Mouse (Mus musculus): ENCODE measurements around the gene Tcap. TPM values are rescaled to one million over a fixed set of nuclear protein-coding genes. Genes with fewer than 3 reads are reported as not detected.

The Tcap gene
- polyA plus RNA-seq (2014; fragmentation: Nextera tagmentation; extraction: Ambion mirVana): 0.29 and 0.39 TPM in 2 replicates

- no peak within 1 kb of the TSS for H3K27ac ChIP-seq (ENCODE audit: low read depth, low read length)
- no peak within 1 kb of the TSS for H3K4me2 ChIP-seq (ENCODE audit: low read depth, low read length)
- no peak within 1 kb of the TSS for H3K9ac ChIP-seq (replicated peaks; ENCODE audit: low read depth, low read length)
- no peaks in the 10 kb centered on the region for H3K4me1 ChIP-seq (ENCODE audit: control insufficient read depth, insufficient read depth, low read length)
- H3K36me3 ChIP-seq (ENCODE audit: control insufficient read depth, insufficient read depth, low read length): peaks cover 19% of the 10 kb centered on the region
- no peak for ATAC-seq (ENCODE audit: low read depth)
- no peaks in the 10 kb centered on the region for H3K9me3 ChIP-seq (ENCODE audit: control insufficient read depth, low read length)
- 69% methylated on average over 14 of the region's 14 CpGs for WGBS
- H3K4me3 ChIP-seq (ENCODE audit: low read depth, low read length): no peak within 1 kb of the TSS
- H3K27me3 ChIP-seq (ENCODE audit: control insufficient read depth, insufficient read depth, low read length): peaks cover 12% of the 10 kb centered on the region; the same call in 1 of the 2 replicates
These were observed at the start of gene Tcap for GRCm38 (mm10) chr11:98383261-98384030. TSS of gene Tcap (plus strand) at chr11:98383811.

DNA sequence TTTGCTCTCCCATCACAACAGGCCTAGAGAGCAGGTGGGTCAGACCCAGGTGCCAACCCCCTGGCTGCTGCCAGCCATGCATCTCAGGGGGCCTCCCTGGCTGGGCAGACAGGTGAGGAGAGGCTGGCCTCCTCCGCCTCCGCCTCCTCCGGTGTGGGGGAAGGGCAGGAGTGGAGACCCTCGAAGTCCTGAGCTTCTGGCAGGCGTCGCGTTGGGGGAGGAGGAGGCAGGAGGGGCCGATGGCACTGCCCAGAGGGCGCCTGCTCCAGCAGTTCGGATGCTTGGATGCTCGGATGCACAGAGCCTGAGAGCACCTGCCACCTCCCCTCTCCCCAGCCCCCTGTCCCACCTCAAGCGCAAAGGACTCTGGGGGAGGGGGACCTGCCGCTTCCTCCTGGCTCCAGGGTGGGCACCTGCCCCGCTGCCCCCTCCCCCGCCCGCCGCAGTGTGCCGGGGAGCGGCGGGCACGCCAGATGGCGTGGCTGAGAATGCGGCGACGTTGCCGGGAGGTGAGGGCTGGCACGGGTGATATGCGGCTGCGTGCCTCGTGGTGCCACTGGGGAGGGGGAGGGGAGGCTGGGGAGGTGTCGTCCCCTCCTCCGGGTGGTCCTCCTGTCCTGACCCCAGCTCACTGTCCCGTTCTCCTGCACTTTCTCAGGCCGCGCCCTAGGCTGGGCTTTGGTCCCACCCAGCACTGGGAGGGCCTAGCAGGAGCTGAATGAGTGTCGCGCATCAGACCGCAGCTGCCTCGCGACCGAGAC, 49.5 kb upstream of the Tcap start:
- H3K9ac ChIP-seq (replicated peaks; ENCODE audit: low read depth, low read length): peak overlapping the region; percentile 41; the same call in 1 of the 2 replicates
- H3K4me3 ChIP-seq (ENCODE audit: low read depth, low read length): peak overlapping the region; percentile 16
- H3K4me1 ChIP-seq (ENCODE audit: control insufficient read depth, insufficient read depth, low read length): peaks cover 21% of the 10 kb centered on the region
- ATAC-seq (ENCODE audit: low read depth): peak; percentile 13; the same call in 1 of the 2 replicates
- no peaks in the 10 kb centered on the region for H3K36me3 ChIP-seq (ENCODE audit: control insufficient read depth, insufficient read depth, low read length)
- WGBS: 3% methylated on average over 26 of the region's 41 CpGs
- peak overlapping the region; percentile 58 for H3K27ac ChIP-seq (ENCODE audit: low read depth, low read length)
- H3K27me3 ChIP-seq (ENCODE audit: control insufficient read depth, insufficient read depth, low read length): peaks cover 59% of the 10 kb centered on the region
- peak overlapping the region; percentile 48 for H3K4me2 ChIP-seq (ENCODE audit: low read depth, low read length)
- H3K9me3 ChIP-seq (ENCODE audit: control insufficient read depth, low read length): no peaks in the 10 kb centered on the region

GRCm38 (mm10) chr11:98335250-98335649, 48.4 kb upstream of the Tcap start:
- H3K4me2 ChIP-seq (ENCODE audit: low read depth, low read length): no peak overlapping the region

DNA sequence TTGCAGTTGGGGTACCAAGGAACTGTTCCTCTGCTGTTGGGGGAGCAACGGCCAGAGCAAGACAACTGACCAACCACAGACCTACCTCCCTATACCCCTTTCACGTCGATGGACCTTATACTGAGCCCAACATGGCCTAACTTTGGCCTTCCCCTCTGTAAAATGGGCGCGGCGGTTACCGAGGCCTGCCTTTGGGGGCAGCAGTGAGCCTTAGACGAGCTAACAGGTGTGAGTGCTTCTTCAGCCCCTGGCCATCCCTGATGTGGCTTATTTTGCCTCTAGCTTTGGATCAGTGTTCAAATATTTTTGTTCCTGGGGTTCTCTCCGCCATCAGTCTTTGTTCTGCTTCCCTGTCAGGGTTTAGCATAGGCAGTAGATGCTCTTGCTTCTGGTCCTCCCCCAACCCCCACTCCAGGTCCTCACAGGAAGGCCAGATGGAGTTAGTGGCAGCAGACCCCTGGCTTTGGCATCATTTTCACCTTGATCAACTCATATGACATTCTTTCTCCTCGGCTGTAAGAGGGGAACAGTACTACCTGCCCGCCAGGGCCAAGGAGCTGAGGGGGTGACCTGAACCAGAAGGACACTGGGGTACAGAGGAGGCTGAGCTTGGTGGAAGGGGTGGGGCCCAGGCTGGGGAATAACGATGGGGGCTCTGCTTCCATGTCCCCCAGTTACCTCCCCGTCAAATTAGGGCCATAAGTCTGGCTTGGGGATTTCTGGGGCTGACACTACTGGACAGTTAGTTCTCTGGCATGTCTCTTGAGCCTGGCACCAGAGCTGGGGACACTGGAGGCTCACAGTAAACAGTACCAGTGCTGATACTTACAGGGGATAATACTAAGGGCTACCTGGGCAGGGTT, 47.1 kb upstream of the Tcap start:
- Histone ChIP-seq H3K4me1 (ENCODE audit: control insufficient read depth, insufficient read depth, low read length) (peaks cover 30% of the 10 kb centered on the region), H3K27me3 (ENCODE audit: control insufficient read depth, insufficient read depth, low read length) (peaks cover 59% of the 10 kb centered on the region)

More at GRCm38 (mm10) chr11:98335250-98335649, 48.4 kb upstream of the Tcap start:
- H3K27ac ChIP-seq (ENCODE audit: low read depth, low read length): no peak overlapping the region
- H3K36me3 ChIP-seq (ENCODE audit: control insufficient read depth, insufficient read depth, low read length): no peaks in the 10 kb centered on the region
- peaks cover 30% of the 10 kb centered on the region for H3K4me1 ChIP-seq (ENCODE audit: control insufficient read depth, insufficient read depth, low read length)
- no peaks in the 10 kb centered on the region for H3K9me3 ChIP-seq (ENCODE audit: control insufficient read depth, low read length)
- 8% methylated on average over 9 of the region's 9 CpGs for WGBS
- H3K4me3 ChIP-seq (ENCODE audit: low read depth, low read length): no peak overlapping the region
- peaks cover 61% of the 10 kb centered on the region for H3K27me3 ChIP-seq (ENCODE audit: control insufficient read depth, insufficient read depth, low read length)
- H3K9ac ChIP-seq (replicated peaks; ENCODE audit: low read depth, low read length): no peak overlapping the region
- no peak for ATAC-seq (ENCODE audit: low read depth)

GRCm38 (mm10) chr11:98338507-98338961, 45.1 kb upstream of the Tcap start:
- H3K4me3 ChIP-seq (ENCODE audit: low read depth, low read length): peak overlapping the region; percentile 46
- no peaks in the 10 kb centered on the region for H3K36me3 ChIP-seq (ENCODE audit: control insufficient read depth, insufficient read depth, low read length)
- peak overlapping the region; percentile 70 for H3K9ac ChIP-seq (replicated peaks; ENCODE audit: low read depth, low read length)
- peak; percentile 41; the same call in 1 of the 2 replicates for ATAC-seq (ENCODE audit: low read depth)
- peak overlapping the region; percentile 95 for H3K27ac ChIP-seq (ENCODE audit: low read depth, low read length)
- under 1% methylated on average over 48 of the region's 57 CpGs for WGBS
- H3K4me2 ChIP-seq (ENCODE audit: low read depth, low read length): peak overlapping the region; percentile 91
- H3K27me3 ChIP-seq (ENCODE audit: control insufficient read depth, insufficient read depth, low read length): peaks cover 49% of the 10 kb centered on the region
- H3K9me3 ChIP-seq (ENCODE audit: control insufficient read depth, low read length): no peaks in the 10 kb centered on the region
- H3K4me1 ChIP-seq (ENCODE audit: control insufficient read depth, insufficient read depth, low read length): peaks cover 35% of the 10 kb centered on the region

More for the DNA sequence above, 47.1 kb upstream of the Tcap start:
- Histone ChIP-seq H3K36me3 (ENCODE audit: control insufficient read depth, insufficient read depth, low read length) (no peaks in the 10 kb centered on the region), H3K4me3 (ENCODE audit: low read depth, low read length) (no peak overlapping the region), H3K27ac (ENCODE audit: low read depth, low read length) (no peak overlapping the region), H3K9me3 (ENCODE audit: control insufficient read depth, low read length) (no peaks in the 10 kb centered on the region), H3K9ac (replicated peaks; ENCODE audit: low read depth, low read length) (no peak overlapping the region), H3K4me2 (ENCODE audit: low read depth, low read length) (no peak overlapping the region)
- 18% methylated on average over 13 of the region's 13 CpGs for WGBS
- ATAC-seq (ENCODE audit: low read depth): no peak

DNA sequence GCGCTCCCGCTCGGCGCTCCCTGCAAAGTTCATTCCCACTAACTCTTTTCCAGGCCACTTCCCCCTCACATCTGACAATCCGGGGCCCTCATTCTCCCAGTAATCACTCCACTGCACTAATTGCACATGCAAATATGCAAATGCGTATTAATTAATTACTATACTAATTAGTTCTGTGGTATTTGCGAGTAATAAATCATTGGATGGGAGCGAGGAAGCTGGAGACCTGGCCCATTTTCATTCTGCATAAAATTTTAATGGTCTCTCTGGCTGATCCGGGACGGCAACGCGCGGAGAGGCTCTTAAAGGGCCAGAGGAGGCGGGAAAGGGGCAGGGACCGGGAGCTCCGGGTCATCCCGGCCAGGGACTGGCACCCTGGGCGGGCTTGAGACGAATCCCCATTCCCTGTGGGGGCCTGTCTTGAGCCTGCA, 44.5 kb upstream of the Tcap start:
- Histone ChIP-seq H3K27me3 (ENCODE audit: control insufficient read depth, insufficient read depth, low read length) (peaks cover 45% of the 10 kb centered on the region), H3K9ac (replicated peaks; ENCODE audit: low read depth, low read length) (peak overlapping the region; percentile 70), H3K9me3 (ENCODE audit: control insufficient read depth, low read length) (no peaks in the 10 kb centered on the region), H3K36me3 (ENCODE audit: control insufficient read depth, insufficient read depth, low read length) (no peaks in the 10 kb centered on the region), H3K4me1 (ENCODE audit: control insufficient read depth, insufficient read depth, low read length) (peaks cover 31% of the 10 kb centered on the region), H3K4me3 (ENCODE audit: low read depth, low read length) (peak overlapping the region; percentile 46), H3K4me2 (ENCODE audit: low read depth, low read length) (peak overlapping the region; percentile 91), H3K27ac (ENCODE audit: low read depth, low read length) (peak overlapping the region; percentile 95)
- peak; percentile 42 for ATAC-seq (ENCODE audit: low read depth)
- 0% methylated on average over 18 of the region's 19 CpGs for WGBS

GRCm38 (mm10) chr11:98339679-98340287, 43.8 kb upstream of the Tcap start:
- Histone ChIP-seq H3K4me1 (ENCODE audit: control insufficient read depth, insufficient read depth, low read length) (peaks cover 24% of the 10 kb centered on the region), H3K4me3 (ENCODE audit: low read depth, low read length) (peak overlapping the region; percentile 46; the same call in 1 of the 2 replicates), H3K27ac (ENCODE audit: low read depth, low read length) (peak overlapping the region; percentile 95), H3K4me2 (ENCODE audit: low read depth, low read length) (peak overlapping the region; percentile 91), H3K9ac (replicated peaks; ENCODE audit: low read depth, low read length) (peak overlapping the region; percentile 28; the same call in 1 of the 2 replicates), H3K36me3 (ENCODE audit: control insufficient read depth, insufficient read depth, low read length) (no peaks in the 10 kb centered on the region), H3K9me3 (ENCODE audit: control insufficient read depth, low read length) (no peaks in the 10 kb centered on the region), H3K27me3 (ENCODE audit: control insufficient read depth, insufficient read depth, low read length) (peaks cover 38% of the 10 kb centered on the region)
- ATAC-seq (ENCODE audit: low read depth): 0 out of 2 replicates have a peak, but pooled peaks have one; percentile 16
- WGBS: 6% methylated on average over 11 of the region's 11 CpGs

DNA sequence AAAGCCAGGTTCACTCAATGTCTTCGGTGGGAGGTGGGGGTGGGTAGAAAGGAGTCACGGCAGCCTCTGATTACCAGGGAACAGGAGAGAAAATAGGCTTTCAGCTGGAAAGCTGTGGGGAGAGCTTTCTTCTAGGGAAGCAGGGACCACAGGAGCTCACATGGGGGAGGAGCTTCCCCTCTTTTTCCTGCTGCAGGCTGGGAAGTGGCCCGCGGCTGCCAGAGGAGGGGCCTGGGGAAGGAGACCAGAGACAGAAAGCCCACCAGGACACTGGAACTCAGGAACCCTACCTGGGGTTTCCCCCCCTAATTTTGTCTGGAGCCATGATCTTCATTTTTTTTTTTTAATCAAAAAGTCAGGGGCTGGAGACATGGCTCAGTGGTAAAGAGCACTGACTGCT, 43.0 kb upstream of the Tcap start:
- Histone ChIP-seq H3K27ac (ENCODE audit: low read depth, low read length) (no peak overlapping the region), H3K4me3 (ENCODE audit: low read depth, low read length) (no peak overlapping the region), H3K9me3 (ENCODE audit: control insufficient read depth, low read length) (no peaks in the 10 kb centered on the region), H3K4me2 (ENCODE audit: low read depth, low read length) (no peak overlapping the region), H3K4me1 (ENCODE audit: control insufficient read depth, insufficient read depth, low read length) (peaks cover 21% of the 10 kb centered on the region), H3K9ac (replicated peaks; ENCODE audit: low read depth, low read length) (no peak overlapping the region), H3K36me3 (ENCODE audit: control insufficient read depth, insufficient read depth, low read length) (no peaks in the 10 kb centered on the region), H3K27me3 (ENCODE audit: control insufficient read depth, insufficient read depth, low read length) (peaks cover 29% of the 10 kb centered on the region)
- no peak for ATAC-seq (ENCODE audit: low read depth)
- 3% methylated on average over 3 of the region's 4 CpGs for WGBS
